In genomic region chr2:83742210-83742609, GRCm38 (mm10) we compare ENCODE assay signal across 8 mouse cellular contexts. TPM values are rescaled to one million over a fixed set of nuclear protein-coding genes. Genes with fewer than 3 reads are reported as not detected.
DNase-seq lines count a peak whose midpoint lies in the region; ATAC-seq and TF ChIP-seq lines count a peak whose summit lies in the region.

No protein-coding gene starts in this region.

- peaks cover 27% of the 10 kb centered on the region for H3K4me1 ChIP-seq in embryonic facial prominence, embryonic 10.5 days
- no peaks in the 10 kb centered on the region for H3K4me1 ChIP-seq in neural tube, embryonic 14.5 days (ENCODE audit: control insufficient read depth, insufficient read depth, low read length)
- H3K4me1 ChIP-seq in thymus, adult 2 months (replicated peaks; ENCODE audit: control insufficient read depth, insufficient read depth, low read length) = peaks cover 10% of the 10 kb centered on the region

- no peaks in the 10 kb centered on the region for H3K9me3 ChIP-seq in embryonic facial prominence, embryonic 10.5 days
- no peaks in the 10 kb centered on the region for H3K9me3 ChIP-seq in neural tube, embryonic 14.5 days (ENCODE audit: control insufficient read depth, low read length)

- H3K9ac ChIP-seq in neural tube, embryonic 14.5 days (replicated peaks; ENCODE audit: low read depth, low read length) = no peak overlapping the region

- H3K4me3 ChIP-seq in layer of hippocampus, adult 2 months = no peak overlapping the region; the same call in 1 of the 2 replicates
- no peak overlapping the region for H3K4me3 ChIP-seq in embryonic facial prominence, embryonic 10.5 days
- no peak overlapping the region for H3K4me3 ChIP-seq in neural tube, embryonic 14.5 days (ENCODE audit: low read depth, low read length)
- H3K4me3 ChIP-seq in thymus, adult 2 months (ENCODE audit: control insufficient read depth, insufficient read depth, low read length) = no peak overlapping the region

- TF ChIP-seq CTCF in layer of hippocampus, adult 2 months (conservative IDR thresholded peaks at IDR 0.05) = no peak
- no peak for TF ChIP-seq CTCF in thymus, adult 2 months (IDR thresholded peaks at IDR 0.05; ENCODE audit: borderline replicate concordance, control insufficient read depth, extremely low read depth, insufficient read depth, low read length, poor library complexity)

- no peak for TF ChIP-seq POLR2A in thymus, adult 2 months (IDR thresholded peaks at IDR 0.05; ENCODE audit: control insufficient read depth, extremely low read depth, insufficient read depth, low read length, poor library complexity)

- peak overlapping the region; percentile 25; the same call in 1 of the 2 replicates for H3K27ac ChIP-seq in layer of hippocampus, adult 2 months
- H3K27ac ChIP-seq in embryonic facial prominence, embryonic 10.5 days (replicated peaks) = no peak overlapping the region
- no peak overlapping the region for H3K27ac ChIP-seq in neural tube, embryonic 14.5 days (ENCODE audit: low read depth, low read length)
- no peak overlapping the region for H3K27ac ChIP-seq in thymus, adult 2 months (ENCODE audit: control insufficient read depth, insufficient read depth, low read length)

- WGBS in embryonic facial prominence, embryonic 10.5 days = 44% methylated on average over 9 of the region's 9 CpGs
- 47% methylated on average over 9 of the region's 9 CpGs for WGBS in neural tube, embryonic 14.5 days
- 59% methylated on average over 9 of the region's 9 CpGs for WGBS in thymus, adult 2 months

- H3K4me2 ChIP-seq in neural tube, embryonic 14.5 days (ENCODE audit: low read depth, low read length) = no peak overlapping the region

- H3K27me3 ChIP-seq in embryonic facial prominence, embryonic 10.5 days (replicated peaks; ENCODE audit: low read depth, poor library complexity, severe bottlenecking) = no peaks in the 10 kb centered on the region
- no peaks in the 10 kb centered on the region for H3K27me3 ChIP-seq in neural tube, embryonic 14.5 days (ENCODE audit: control insufficient read depth, insufficient read depth, low read length)
- H3K27me3 ChIP-seq in thymus, adult 2 months (ENCODE audit: control insufficient read depth, insufficient read depth, low read length) = no peaks in the 10 kb centered on the region

- peak in 1 of 2 experiments; percentile 23 for DNase-seq in layer of hippocampus, adult 2 months (ENCODE audit: low spot score in 2 of 2)
- DNase-seq in layer of hippocampus, adult 9-10 months (ENCODE audit: low spot score) = no peak
- peak; percentile 18 for DNase-seq in embryonic facial prominence, embryonic 10.5 days (ENCODE audit: low spot score)
- DNase-seq in kidney, postnatal 4 days = peak; percentile 29 to 52
- no peak for DNase-seq in thymus, adult 2 months
- DNase-seq in adrenal gland, adult 18-20 months (ENCODE audit: low spot score in 2 of 2) = no peak
- no peak for DNase-seq in thymus, postnatal 4 days

- peak; percentile 28; the same call in 1 of the 2 replicates for ATAC-seq in neural tube, embryonic 14.5 days (ENCODE audit: low read depth)

- H3K36me3 ChIP-seq in embryonic facial prominence, embryonic 10.5 days (replicated peaks) = peaks cover 37% of the 10 kb centered on the region
- H3K36me3 ChIP-seq in neural tube, embryonic 14.5 days (ENCODE audit: control insufficient read depth, insufficient read depth, low read length) = no peaks in the 10 kb centered on the region
- no peaks in the 10 kb centered on the region for H3K36me3 ChIP-seq in thymus, adult 2 months (ENCODE audit: control insufficient read depth, insufficient read depth, low read length)

RNA-seq across cellular contexts. Expression of gene Itgav, which starts 18.0 kb away (rescaled TPM):
- total RNA-seq in layer of hippocampus, adult 2 months (2021) = 10 to 100 TPM; 68.7 to 69.5 TPM
- polyA plus RNA-seq in embryonic facial prominence, embryonic 10.5 days (2016; fragmentation: Nextera tagmentation; extraction: Ambion mirVana) = 54.0 and 55.7 TPM in 2 replicates
- 32.9 and 37.0 TPM in 2 replicates for polyA plus RNA-seq in neural tube, embryonic 14.5 days (2014; fragmentation: Nextera tagmentation; extraction: Ambion mirVana)
- 25.9 and 70.5 TPM in 2 replicates for polyA plus RNA-seq in thymus, adult 2 months (2012; rRNA removed)
- 100 to 1,000 TPM in 1 of 2 experiments, 10 to 100 TPM in 1; 92.2 to 113 TPM for total RNA-seq in adrenal gland, adult 18-20 months (2021)

Comparison
In these comparisons a context has a peak if more than half of its experiments do, and no peak if none do; other contexts are left out.
1. DNase-seq: peak in embryonic facial prominence, embryonic 10.5 days (single experiment) and kidney, postnatal 4 days (2 of 2); none in layer of hippocampus, adult 9-10 months (single experiment), thymus, adult 2 months (single experiment), adrenal gland, adult 18-20 months (0 of 2) and thymus, postnatal 4 days (single experiment).